In genomic region chr7:55842504-55843152, GRCm38 (mm10) we compare ENCODE assay signal across 8 mouse cellular contexts. TPM values are rescaled to one million over a fixed set of nuclear protein-coding genes. Genes with fewer than 3 reads are reported as not detected.
A peak's percentile ranks its signal among the peaks of the same experiment; 100 is the strongest.
DNase-seq lines count a peak whose midpoint lies in the region; ATAC-seq and TF ChIP-seq lines count a peak whose summit lies in the region.

No protein-coding gene starts in this region.

- H3K27me3 ChIP-seq in kidney, adult 2 months (replicated peaks; ENCODE audit: control insufficient read depth, insufficient read depth, low read length) = no peaks in the 10 kb centered on the region
- no peaks in the 10 kb centered on the region for H3K27me3 ChIP-seq in E14TG2a.4 (ENCODE audit: insufficient read depth, low read length)
- no peaks in the 10 kb centered on the region for H3K27me3 ChIP-seq in heart, postnatal 0 days (ENCODE audit: control insufficient read depth, insufficient read depth, low read length)
- H3K27me3 ChIP-seq in liver, postnatal 0 days (ENCODE audit: insufficient read depth, low read length) = no peaks in the 10 kb centered on the region

- peak overlapping the region; percentile 96 for H3K9ac ChIP-seq in heart, postnatal 0 days (replicated peaks; ENCODE audit: low read depth, low read length)
- peak overlapping the region; percentile 80 for H3K9ac ChIP-seq in liver, postnatal 0 days (replicated peaks)

- peak overlapping the region; percentile 94 for H3K27ac ChIP-seq in kidney, adult 2 months (ENCODE audit: insufficient read depth, low read depth, low read length)
- H3K27ac ChIP-seq in heart, postnatal 0 days (ENCODE audit: low read depth) = peak overlapping the region; percentile 99
- peak overlapping the region; percentile 91 for H3K27ac ChIP-seq in liver, postnatal 0 days (ENCODE audit: low read depth)

- peak; percentile 60 for ATAC-seq in heart, postnatal 0 days (ENCODE audit: insufficient read depth, low read depth)
- peak; percentile 53 for ATAC-seq in liver, postnatal 0 days

- H3K4me2 ChIP-seq in heart, postnatal 0 days (ENCODE audit: low read depth, low read length) = peak overlapping the region; percentile 70
- H3K4me2 ChIP-seq in liver, postnatal 0 days (ENCODE audit: low read depth, low read length) = peak overlapping the region; percentile 84

- DNase-seq in kidney, adult 2 months = peak; percentile 39
- no peak for DNase-seq in kidney, postnatal 10 days
- peak; percentile 66 for DNase-seq in brain, embryonic 14.5 days (ENCODE audit: low read depth)
- DNase-seq in heart, postnatal 0 days (ENCODE audit: low spot score) = peak; percentile 29
- peak; percentile 16 for DNase-seq in liver, postnatal 0 days
- DNase-seq in right cerebral cortex, adult 2 months (ENCODE audit: low spot score in 2 of 2) = peak; percentile 51 to 52
- DNase-seq in layer of hippocampus, adult 9-11 months = no peak

- WGBS in kidney, adult 2 months = under 1% methylated on average over 40 of the region's 40 CpGs
- under 1% methylated on average over 40 of the region's 40 CpGs for WGBS in heart, postnatal 0 days
- WGBS in liver, postnatal 0 days (ENCODE audit: insufficient replicate concordance) = under 1% methylated on average over 40 of the region's 40 CpGs

- no peak for TF ChIP-seq POLR2A in kidney, adult 2 months (IDR thresholded peaks at IDR 0.05; ENCODE audit: low read depth, low read length)
- 0 out of 2 replicates have a peak, but pooled peaks have one; percentile 9 for TF ChIP-seq POLR2A in brain, embryonic 14.5 days (IDR thresholded peaks at IDR 0.05; ENCODE audit: borderline replicate concordance, extremely low read depth, insufficient read depth, insufficient read length, poor library complexity, severe bottlenecking)

- TF ChIP-seq EP300 in heart, postnatal 0 days (IDR thresholded peaks at IDR 0.05; ENCODE audit: low read depth) = no peak
- TF ChIP-seq EP300 in liver, postnatal 0 days (IDR thresholded peaks at IDR 0.05; ENCODE audit: low read depth) = no peak

- no peaks in the 10 kb centered on the region for H3K36me3 ChIP-seq in kidney, adult 2 months (ENCODE audit: control insufficient read depth, insufficient read depth, low read length)
- H3K36me3 ChIP-seq in E14TG2a.4 (ENCODE audit: insufficient read depth, low read length) = no peaks in the 10 kb centered on the region
- no peaks in the 10 kb centered on the region for H3K36me3 ChIP-seq in heart, postnatal 0 days (replicated peaks; ENCODE audit: control insufficient read depth, insufficient read depth, low read length)
- H3K36me3 ChIP-seq in liver, postnatal 0 days (replicated peaks; ENCODE audit: insufficient read depth, low read length) = no peaks in the 10 kb centered on the region

- H3K4me1 ChIP-seq in kidney, adult 2 months (ENCODE audit: control insufficient read depth, insufficient read depth, low read length) = peaks cover 10% of the 10 kb centered on the region; the same call in 1 of the 2 replicates
- H3K4me1 ChIP-seq in E14TG2a.4 (replicated peaks; ENCODE audit: low read depth, low read length) = peaks cover 40% of the 10 kb centered on the region
- H3K4me1 ChIP-seq in heart, postnatal 0 days (ENCODE audit: control insufficient read depth, insufficient read depth) = peaks cover 16% of the 10 kb centered on the region
- H3K4me1 ChIP-seq in liver, postnatal 0 days (ENCODE audit: insufficient read depth) = peaks cover 12% of the 10 kb centered on the region; the same call in 1 of the 2 replicates

- TF ChIP-seq CTCF in kidney, adult 2 months (conservative IDR thresholded peaks at IDR 0.05; ENCODE audit: insufficient read depth, insufficient read length, low read depth, low read length) = no peak
- no peak for TF ChIP-seq CTCF in E14TG2a.4 (conservative IDR thresholded peaks at IDR 0.05; ENCODE audit: low read length)
- no peak for TF ChIP-seq CTCF in brain, embryonic 14.5 days (IDR thresholded peaks at IDR 0.05; ENCODE audit: borderline replicate concordance, extremely low read depth, insufficient read depth, insufficient read length)
- TF ChIP-seq CTCF in heart, postnatal 0 days (IDR thresholded peaks at IDR 0.05; ENCODE audit: low read depth) = no peak
- no peak for TF ChIP-seq CTCF in liver, postnatal 0 days (IDR thresholded peaks at IDR 0.05; ENCODE audit: low read depth)

- peak overlapping the region; percentile 93 for H3K4me3 ChIP-seq in kidney, adult 2 months (ENCODE audit: insufficient read depth, low read depth, low read length)
- H3K4me3 ChIP-seq in E14TG2a.4 (replicated peaks; ENCODE audit: low read length) = peak overlapping the region; percentile 89
- H3K4me3 ChIP-seq in heart, postnatal 0 days (ENCODE audit: low read depth, low read length) = peak overlapping the region; percentile 99
- peak overlapping the region; percentile 77 for H3K4me3 ChIP-seq in liver, postnatal 0 days (ENCODE audit: low read depth, low read length)

- H3K9me3 ChIP-seq in E14TG2a.4 (ENCODE audit: low read length) = no peaks in the 10 kb centered on the region
- no peaks in the 10 kb centered on the region for H3K9me3 ChIP-seq in heart, postnatal 0 days (replicated peaks; ENCODE audit: control insufficient read depth, low read length)
- H3K9me3 ChIP-seq in liver, postnatal 0 days (ENCODE audit: low read length) = no peaks in the 10 kb centered on the region

RNA-seq across cellular contexts. Expression of gene Cyfip1, which starts 1.1 kb away (rescaled TPM):
- polyA plus RNA-seq in kidney, adult 2 months (2012; rRNA removed) = 28.5 and 32.7 TPM in 2 replicates
- polyA plus RNA-seq in brain, embryonic 14.5 days (2012; rRNA removed) = 38.3 and 39.6 TPM in 2 replicates
- 36.3 and 39.7 TPM in 2 replicates for total RNA-seq in heart, postnatal 0 days (2014; rRNA removed; ENCODE audit: low replicate concordance)
- 29.4 and 31.8 TPM in 2 replicates for polyA plus RNA-seq in heart, postnatal 0 days (2015; fragmentation: Nextera tagmentation; extraction: Ambion mirVana)
- polyA plus RNA-seq in liver, postnatal 0 days (2015; fragmentation: Nextera tagmentation; extraction: Ambion mirVana) = 12.0 and 14.3 TPM in 2 replicates

RNA-seq across cellular contexts. Expression of gene Tubgcp5, which starts 48.7 kb away (rescaled TPM):
- polyA plus RNA-seq in kidney, adult 2 months (2012; rRNA removed) = 2.3 and 3.4 TPM in 2 replicates
- polyA plus RNA-seq in brain, embryonic 14.5 days (2012; rRNA removed) = 22.4 and 23.0 TPM in 2 replicates
- total RNA-seq in heart, postnatal 0 days (2014; rRNA removed; ENCODE audit: low replicate concordance) = 23.8 and 34.7 TPM in 2 replicates
- polyA plus RNA-seq in heart, postnatal 0 days (2015; fragmentation: Nextera tagmentation; extraction: Ambion mirVana) = 8.5 and 9.2 TPM in 2 replicates
- 4.4 and 5.5 TPM in 2 replicates for polyA plus RNA-seq in liver, postnatal 0 days (2015; fragmentation: Nextera tagmentation; extraction: Ambion mirVana)

Comparison
In these comparisons a context has a peak if more than half of its experiments do, and no peak if none do; other contexts are left out.
1. DNase-seq: peak in kidney, adult 2 months (single experiment), brain, embryonic 14.5 days (single experiment), heart, postnatal 0 days (single experiment), liver, postnatal 0 days (single experiment) and right cerebral cortex, adult 2 months (2 of 2); none in kidney, postnatal 10 days (single experiment) and layer of hippocampus, adult 9-11 months (single experiment).
2. Peak in every context shown above with its lines, with median percentiles within 50 percentile points of each other: H3K27ac ChIP-seq and H3K4me3 ChIP-seq.